Mouse (Mus musculus) hindbrain, postnatal 0 days (tissue): ENCODE measurements around the gene Spint2. TPM values are rescaled to one million over a fixed set of nuclear protein-coding genes. Genes with fewer than 3 reads are reported as not detected.

Experiments
- ATAC-seq: fragments of 200-750 bp; cut with Nextera tagmentation; 2 replicates; pipeline ENCODE4 v1.8.0; 2017; ENCODE audit warnings: mild to moderate bottlenecking, moderate TSS enrichment, moderate library complexity
- DNase-seq: peaks from one replicate; pipeline ENCODE4 v3.0.0-alpha.2; 2015; ENCODE audit warnings: low spot score
- H3K27ac ChIP-seq: fragments of 300-500 bp; sonication (generic); 2 replicates; pipeline ENCODE4 v1.5.1; 2014; ENCODE audit warnings: mild to moderate bottlenecking
- H3K27me3 ChIP-seq: fragments of 300-500 bp; sonication (generic); 2 replicates; pipeline ENCODE4 v1.6.1; 2014; ENCODE audit warnings: low read length, mixed read lengths; ENCODE audit not compliant: insufficient read depth
- H3K36me3 ChIP-seq: fragments of 300-500 bp; sonication (generic); 2 replicates; pipeline ENCODE4 v1.6.1; 2014; ENCODE audit warnings: low read length, mixed read lengths; ENCODE audit not compliant: insufficient read depth
- H3K4me1 ChIP-seq: fragments of 300-500 bp; sonication (generic); 2 replicates; pipeline ENCODE4 v1.6.1; 2014; ENCODE audit warnings: antibody characterized with exemption, low read length, mixed read lengths; ENCODE audit not compliant: insufficient read depth
- H3K4me2 ChIP-seq: fragments of 300-500 bp; sonication (generic); 2 replicates; pipeline ENCODE4 v1.6.1; 2014; ENCODE audit warnings: low read depth, mild to moderate bottlenecking, low read length, moderate library complexity, mixed read lengths
- H3K4me3 ChIP-seq: fragments of 300-500 bp; sonication (generic); 2 replicates; pipeline ENCODE4 v1.5.1; 2014; ENCODE audit warnings: low read length
- H3K9ac ChIP-seq: fragments of 300-500 bp; sonication (generic); replicated peaks from 2 replicates; pipeline ENCODE4 v1.6.1; 2014; ENCODE audit warnings: mild to moderate bottlenecking, low read length, moderate library complexity, mixed read lengths
- H3K9me3 ChIP-seq: fragments of 300-500 bp; sonication (generic); 2 replicates; pipeline ENCODE4 v1.6.1; 2016; ENCODE audit warnings: low read length, mixed read lengths
- CTCF ChIP-seq: IDR thresholded peaks from 2 replicates; pipeline ENCODE4 v1.5.1; 2016; ENCODE audit warnings: antibody characterized with exemption, control low read depth, low read depth
- WGBS: fragments of 180-500 bp; shearing (Covaris S2); extraction: QIAGEN DNeasy Blood & Tissue Kit; methylation state at CpG from one replicate; pipeline ENCODE4 v1.1.7; 2014; 5-methylcytosine and 5-hydroxymethylcytosine counted together
- polyA plus RNA-seq: library from polyadenylated mRNA; unstranded; fragments of >200 nt; fragmentation: Nextera tagmentation; extraction: Ambion mirVana; gene quantifications from 2 replicates; pipeline ENCODE4 v1.2.1, GENCODE M21; 2015
- total RNA-seq: library from RNA; depleted of rRNA; stranded (reverse); fragments of >200 nt; gene quantifications from 2 replicates; pipeline ENCODE4 v1.2.3, GENCODE M21; 2014

The Spint2 gene
- total and polyA plus RNA-seq, 2 experiments from 2014 or later, result 38.6 to 133 TPM

DNA sequence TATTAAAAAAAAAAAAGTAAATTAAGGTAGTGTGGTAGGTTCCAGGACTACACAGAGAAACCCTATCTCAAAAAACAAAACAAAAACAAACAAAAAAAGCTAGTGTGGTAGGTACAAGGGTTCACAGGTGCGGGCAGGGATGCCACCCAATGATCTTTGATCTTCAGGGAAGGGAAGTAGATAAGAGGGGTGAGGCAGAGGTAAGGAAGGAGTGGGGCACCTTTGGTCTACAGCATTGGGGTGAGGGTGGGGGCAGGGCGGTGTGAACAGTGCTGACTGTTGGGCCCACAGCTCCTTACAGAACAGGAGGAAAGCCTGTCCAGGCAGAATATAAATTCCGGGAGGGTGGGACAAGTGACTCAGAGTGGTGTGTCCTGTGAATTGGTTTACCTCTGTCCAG, 30.5 kb downstream of the Spint2 start:
- no peak overlapping the region for H3K27ac ChIP-seq
- 90% methylated on average over 3 of the region's 3 CpGs for WGBS
- no peak for TF ChIP-seq CTCF
- H3K27me3 ChIP-seq, result no peaks in the 10 kb centered on the region
- no peak overlapping the region for H3K4me2 ChIP-seq
- no peak overlapping the region for H3K9ac ChIP-seq
- no peak for ATAC-seq
- no peaks in the 10 kb centered on the region for H3K4me1 ChIP-seq
- H3K9me3 ChIP-seq, result no peaks in the 10 kb centered on the region
- H3K36me3 ChIP-seq, result no peaks in the 10 kb centered on the region
- no peak for DNase-seq
- H3K4me3 ChIP-seq, result no peak overlapping the region

DNA sequence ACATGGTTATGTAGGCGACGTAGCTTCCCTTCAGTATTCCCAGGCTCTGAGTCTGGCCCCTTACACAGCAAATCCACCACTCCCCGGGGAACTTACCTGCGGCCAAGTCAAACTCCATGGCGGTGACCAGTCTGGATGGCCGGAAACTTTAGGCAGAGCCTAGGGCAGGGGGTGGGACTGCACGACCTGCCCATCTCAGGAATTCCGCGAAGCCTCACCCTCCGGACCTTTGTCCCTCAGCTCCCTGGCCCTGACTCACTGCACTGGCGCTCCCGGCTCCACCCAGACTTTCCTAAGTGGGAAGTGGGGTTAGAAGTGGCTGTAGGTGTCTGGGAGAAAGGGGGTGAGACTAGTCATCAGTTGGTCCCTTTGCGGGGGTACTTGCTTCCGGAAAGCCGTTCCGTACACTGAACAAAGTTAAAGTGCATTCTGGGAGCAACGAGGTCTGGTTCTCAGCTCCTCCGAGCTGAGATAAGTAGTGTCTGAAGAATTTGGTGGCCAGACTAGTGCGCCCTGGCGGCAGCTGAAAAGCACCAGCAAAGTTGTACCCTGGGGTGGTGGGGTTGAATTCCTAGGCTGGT, 33.4 kb downstream of the Spint2 start, which contains the start of gene 2200002D01Rik:
2200002D01Rik (minus strand) TSS at position 206 of the 581 bp plus-strand sequence.
- Histone ChIP-seq H3K4me2 (peak within 1 kb of the TSS; percentile 45), H3K9me3 (no peaks in the 10 kb centered on the region), H3K36me3 (peaks cover 3% of the 10 kb centered on the region; the same call in 1 of the 2 replicates), H3K4me1 (no peaks in the 10 kb centered on the region), H3K4me3 (peak within 1 kb of the TSS; percentile 6; the same call in 1 of the 2 replicates), H3K9ac (0 out of 2 replicates have a peak within 1 kb of the TSS, but pooled peaks have one; percentile 4), H3K27ac (no peak within 1 kb of the TSS), H3K27me3 (no peaks in the 10 kb centered on the region)
- TF ChIP-seq CTCF, result no peak
- WGBS, result 28% methylated on average over 20 of the region's 20 CpGs
- ATAC-seq, result peak; percentile 31; the same call in 1 of the 2 replicates
- no peak for DNase-seq

DNA sequence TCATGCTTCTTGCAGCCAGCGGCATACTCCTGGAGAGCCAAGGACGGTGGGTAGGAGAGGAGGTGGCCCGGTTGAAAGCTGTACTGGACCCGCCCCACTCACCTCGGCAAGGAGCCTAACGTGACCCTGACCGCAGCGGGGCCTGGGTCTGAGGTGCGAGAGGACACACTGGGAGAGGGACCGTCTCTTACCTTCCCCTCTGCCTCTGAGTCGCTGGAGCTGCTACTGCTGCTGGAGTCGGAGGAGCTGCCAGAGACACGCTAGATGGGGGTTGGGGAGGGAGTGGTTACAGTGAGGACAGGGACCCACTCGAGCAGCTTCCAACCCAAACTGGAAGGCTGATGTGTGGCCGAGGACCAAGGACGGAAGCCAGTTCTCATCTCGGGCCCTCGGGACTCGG, 34.0 kb downstream of the Spint2 start:
- Histone ChIP-seq H3K4me1 (no peaks in the 10 kb centered on the region), H3K27me3 (no peaks in the 10 kb centered on the region), H3K4me3 (peak overlapping the region; percentile 6; the same call in 1 of the 2 replicates), H3K4me2 (peak overlapping the region; percentile 45), H3K9ac (0 out of 2 replicates have a peak overlapping the region, but pooled peaks have one; percentile 4), H3K36me3 (peaks cover 3% of the 10 kb centered on the region; the same call in 1 of the 2 replicates), H3K27ac (no peak overlapping the region), H3K9me3 (no peaks in the 10 kb centered on the region)
- DNase-seq (no peak), ATAC-seq (peak; percentile 42; the same call in 1 of the 2 replicates)
- no peak for TF ChIP-seq CTCF
- WGBS, result 30% methylated on average over 19 of the region's 19 CpGs

DNA sequence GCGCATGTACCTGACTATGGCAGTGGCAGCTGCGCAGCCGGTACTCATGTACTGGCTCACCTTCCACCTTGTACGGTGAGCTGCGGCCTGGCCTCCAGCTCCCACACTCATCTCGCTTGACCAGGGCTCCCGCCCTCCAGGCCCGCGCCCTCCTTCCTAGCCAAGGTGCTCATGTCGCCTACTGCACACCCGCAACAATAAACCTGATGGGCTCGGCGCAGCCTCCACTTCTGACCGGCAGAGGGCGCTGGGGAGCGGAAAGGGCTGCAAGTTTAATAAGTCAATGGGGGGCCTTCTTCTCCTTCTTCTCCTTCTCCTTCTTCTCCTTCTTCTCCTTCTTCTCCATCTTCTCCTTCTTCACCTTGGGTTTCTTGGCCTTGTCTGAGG, 34.4 kb downstream of the Spint2 start:
- H3K9me3 ChIP-seq, result no peaks in the 10 kb centered on the region
- peak; percentile 71 for DNase-seq
- ATAC-seq, result peak; percentile 57

DNA sequence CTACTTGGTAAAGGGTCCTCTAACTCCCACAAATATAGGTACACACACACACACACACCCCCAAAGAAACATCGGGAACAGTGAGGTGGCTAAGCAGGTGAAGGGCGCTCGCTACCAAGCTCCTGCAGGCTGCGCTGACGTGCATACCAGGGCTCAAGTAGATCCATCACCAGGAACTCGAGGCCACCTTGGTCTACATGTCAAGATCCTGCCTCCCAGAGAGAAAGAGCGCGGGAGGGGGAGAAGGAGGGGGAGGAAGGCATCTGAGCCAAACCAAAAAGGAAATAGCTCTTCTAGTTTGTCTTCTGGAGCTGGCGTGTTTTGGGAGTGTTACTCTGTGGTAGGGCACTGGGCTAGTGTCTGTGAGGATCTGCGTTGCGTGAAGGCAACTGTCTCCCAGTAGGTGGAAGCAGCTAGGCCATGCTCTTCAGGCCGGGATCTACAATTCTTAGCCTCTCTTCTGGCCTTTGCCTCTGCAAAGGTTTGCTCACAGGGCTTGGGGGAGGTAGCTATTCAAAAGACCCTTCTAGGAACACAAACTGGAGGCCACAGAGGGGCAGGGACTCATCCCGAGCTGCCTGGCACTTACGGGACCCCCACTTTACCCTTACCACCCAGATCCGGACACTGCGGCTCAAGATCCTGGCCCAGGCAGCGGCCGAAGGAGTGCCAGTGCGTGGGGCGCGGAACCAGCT, 34.9 kb downstream of the Spint2 start:
- 91% methylated on average over 21 of the region's 21 CpGs for WGBS
- H3K27ac ChIP-seq, result no peak overlapping the region
- no peak for TF ChIP-seq CTCF
- no peaks in the 10 kb centered on the region for H3K9me3 ChIP-seq
- H3K27me3 ChIP-seq, result no peaks in the 10 kb centered on the region
- H3K36me3 ChIP-seq, result peaks cover 3% of the 10 kb centered on the region; the same call in 1 of the 2 replicates
- H3K9ac ChIP-seq, result no peak overlapping the region
- no peak for ATAC-seq
- no peak overlapping the region for H3K4me3 ChIP-seq
- no peak overlapping the region for H3K4me2 ChIP-seq
- no peak for DNase-seq
- no peaks in the 10 kb centered on the region for H3K4me1 ChIP-seq

More for the DNA sequence above, 34.4 kb downstream of the Spint2 start:
- Histone ChIP-seq H3K4me2 (peak overlapping the region; percentile 45), H3K27me3 (no peaks in the 10 kb centered on the region), H3K4me3 (0 out of 2 replicates have a peak overlapping the region, but pooled peaks have one; percentile 6), H3K36me3 (peaks cover 3% of the 10 kb centered on the region; the same call in 1 of the 2 replicates), H3K9ac (no peak overlapping the region), H3K27ac (no peak overlapping the region), H3K4me1 (no peaks in the 10 kb centered on the region)
- TF ChIP-seq CTCF, result peak; percentile 95
- 25% methylated on average over 16 of the region's 16 CpGs for WGBS

DNA sequence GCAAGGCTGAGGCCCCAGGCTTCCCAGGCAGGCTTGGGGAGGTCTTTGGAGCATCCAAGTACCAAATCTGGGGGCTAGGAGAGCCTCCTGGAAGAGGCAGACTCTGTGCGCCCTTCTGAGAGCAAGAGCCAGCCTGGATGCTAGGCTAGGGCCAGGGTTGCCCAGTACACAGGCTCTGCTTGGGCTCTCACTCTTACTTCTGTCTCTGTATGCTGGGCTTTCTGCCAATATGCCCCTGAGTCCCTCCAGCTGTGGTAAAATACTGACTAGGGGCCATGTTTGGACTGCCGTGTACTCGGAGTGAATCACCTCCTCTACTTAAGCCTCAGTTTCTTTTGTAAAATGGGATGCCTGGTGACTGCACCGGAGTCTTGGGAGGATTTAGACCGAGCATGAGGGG, 35.7 kb downstream of the Spint2 start:
- H3K4me2 ChIP-seq, result no peak overlapping the region
- WGBS, result 81% methylated on average over 5 of the region's 5 CpGs
- H3K36me3 ChIP-seq, result peaks cover 3% of the 10 kb centered on the region; the same call in 1 of the 2 replicates
- no peak for DNase-seq
- H3K9ac ChIP-seq, result no peak overlapping the region
- no peaks in the 10 kb centered on the region for H3K4me1 ChIP-seq
- TF ChIP-seq CTCF, result no peak
- no peaks in the 10 kb centered on the region for H3K9me3 ChIP-seq
- no peak overlapping the region for H3K27ac ChIP-seq
- H3K27me3 ChIP-seq, result no peaks in the 10 kb centered on the region
- ATAC-seq, result no peak
- no peak overlapping the region for H3K4me3 ChIP-seq
